Mouse (Mus musculus): ENCODE measurements around the gene Naa16. TPM values are rescaled to one million over a fixed set of nuclear protein-coding genes. Genes with fewer than 3 reads are reported as not detected.

The Naa16 gene
- polyA plus RNA-seq, 1 experiment from 2014 or later = 22.8 TPM

DNA sequence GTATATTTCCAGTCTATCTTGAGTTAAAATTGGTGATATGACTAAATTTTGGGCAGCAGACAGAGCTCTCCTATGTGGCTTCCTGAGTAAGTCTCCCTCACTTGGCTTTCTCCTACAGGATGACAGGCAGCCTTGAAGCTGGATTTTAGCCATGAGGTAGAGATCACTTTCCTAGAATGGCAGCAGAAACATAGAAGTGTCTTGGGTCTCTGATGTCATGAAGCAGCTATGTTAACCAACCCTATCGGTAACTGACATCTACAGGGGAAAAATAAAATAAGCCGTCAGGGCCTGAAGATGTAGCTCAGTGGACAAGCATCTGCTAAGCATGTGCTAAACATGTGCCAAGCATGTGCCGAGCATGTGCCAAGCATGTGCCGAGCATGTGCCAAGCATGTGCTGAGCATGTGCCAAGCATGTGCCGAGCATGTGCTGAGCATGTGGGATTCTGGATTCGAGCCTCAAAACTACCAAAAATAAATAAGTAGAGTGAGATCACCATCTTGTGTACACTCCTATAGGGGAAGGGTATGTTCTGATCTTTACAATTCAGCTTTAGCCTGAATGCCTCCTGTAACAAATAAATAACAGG lies 85.6 kb downstream of the Naa16 start:
- H3K4me1 ChIP-seq (ENCODE audit: control insufficient read depth, insufficient read depth, low read length) = peaks cover 8% of the 10 kb centered on the region
- no peak for ATAC-seq (replicated peaks; ENCODE audit: extremely low read depth, insufficient read depth, low FRiP score)
- H3K9me3 ChIP-seq (replicated peaks; ENCODE audit: control insufficient read depth, low read length) = no peaks in the 10 kb centered on the region
- H3K27me3 ChIP-seq (ENCODE audit: control insufficient read depth, insufficient read depth, low read length) = 0 out of 2 replicates have a peak, but pooled peaks cover 3% of the 10 kb centered on the region
- H3K27ac ChIP-seq (ENCODE audit: low read length) = no peak overlapping the region
- H3K4me3 ChIP-seq (ENCODE audit: low read length) = no peak overlapping the region
- no peak overlapping the region for H3K4me2 ChIP-seq (ENCODE audit: low read depth, low read length)
- WGBS = 85% methylated on average over 6 of the region's 6 CpGs
- no peaks in the 10 kb centered on the region for H3K36me3 ChIP-seq (ENCODE audit: control insufficient read depth, insufficient read depth)
- no peak overlapping the region for H3K9ac ChIP-seq (ENCODE audit: low read length)

DNA sequence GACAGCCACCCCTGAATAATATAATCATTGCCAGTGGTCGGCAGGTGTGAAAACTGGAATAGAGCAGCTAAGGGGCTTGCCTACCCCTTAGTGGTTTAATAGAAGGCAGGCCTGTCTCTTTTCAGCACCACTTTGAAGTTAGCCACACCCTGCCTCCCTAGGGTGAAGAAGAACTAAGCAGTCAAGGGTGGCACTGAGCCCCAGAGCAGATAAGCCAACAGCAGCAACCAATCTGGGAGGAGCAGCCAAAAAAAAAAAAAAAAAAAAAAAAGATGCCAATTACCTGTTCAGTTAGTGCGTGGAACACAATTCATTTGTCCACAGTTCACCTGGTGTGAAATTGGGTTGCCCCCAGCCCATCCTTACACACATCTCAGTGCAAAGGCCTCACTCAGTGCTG lies 87.4 kb downstream of the Naa16 start:
- H3K4me2 ChIP-seq (ENCODE audit: low read depth, low read length) = no peak overlapping the region
- peaks cover 9% of the 10 kb centered on the region; the same call in 1 of the 2 replicates for H3K27me3 ChIP-seq (ENCODE audit: control insufficient read depth, insufficient read depth, low read length)
- H3K9me3 ChIP-seq (replicated peaks; ENCODE audit: control insufficient read depth, low read length) = no peaks in the 10 kb centered on the region
- H3K4me3 ChIP-seq (ENCODE audit: low read length) = no peak overlapping the region
- H3K27ac ChIP-seq (ENCODE audit: low read length) = no peak overlapping the region
- ATAC-seq (replicated peaks; ENCODE audit: extremely low read depth, insufficient read depth, low FRiP score) = no peak
- 67% methylated on average over 2 of the region's 2 CpGs for WGBS
- H3K4me1 ChIP-seq (ENCODE audit: control insufficient read depth, insufficient read depth, low read length) = peaks cover 8% of the 10 kb centered on the region
- H3K9ac ChIP-seq (ENCODE audit: low read length) = no peak overlapping the region
- H3K36me3 ChIP-seq (ENCODE audit: control insufficient read depth, insufficient read depth) = no peaks in the 10 kb centered on the region

GRCm38 (mm10) chr14:79301466-79301875 lies 89.1 kb downstream of the Naa16 start, which contains the start of gene Rgcc:
Gene Rgcc, minus strand, starts transcription at chr14:79301645.
- under 1% methylated on average over 34 of the region's 34 CpGs for WGBS
- H3K36me3 ChIP-seq (ENCODE audit: control insufficient read depth, insufficient read depth) = no peaks in the 10 kb centered on the region
- peak within 1 kb of the TSS; percentile 99 for H3K4me2 ChIP-seq (ENCODE audit: low read depth, low read length)
- H3K9me3 ChIP-seq (replicated peaks; ENCODE audit: control insufficient read depth, low read length) = no peaks in the 10 kb centered on the region
- H3K27ac ChIP-seq (ENCODE audit: low read length) = no peak within 1 kb of the TSS; the same call in 1 of the 2 replicates
- peak; percentile 94 for ATAC-seq (replicated peaks; ENCODE audit: extremely low read depth, insufficient read depth, low FRiP score)
- peaks cover 8% of the 10 kb centered on the region for H3K4me1 ChIP-seq (ENCODE audit: control insufficient read depth, insufficient read depth, low read length)
- peaks cover 9% of the 10 kb centered on the region; the same call in 1 of the 2 replicates for H3K27me3 ChIP-seq (ENCODE audit: control insufficient read depth, insufficient read depth, low read length)
- peak within 1 kb of the TSS; percentile 74 for H3K4me3 ChIP-seq (ENCODE audit: low read length)
- peak within 1 kb of the TSS; percentile 81 for H3K9ac ChIP-seq (ENCODE audit: low read length)

DNA sequence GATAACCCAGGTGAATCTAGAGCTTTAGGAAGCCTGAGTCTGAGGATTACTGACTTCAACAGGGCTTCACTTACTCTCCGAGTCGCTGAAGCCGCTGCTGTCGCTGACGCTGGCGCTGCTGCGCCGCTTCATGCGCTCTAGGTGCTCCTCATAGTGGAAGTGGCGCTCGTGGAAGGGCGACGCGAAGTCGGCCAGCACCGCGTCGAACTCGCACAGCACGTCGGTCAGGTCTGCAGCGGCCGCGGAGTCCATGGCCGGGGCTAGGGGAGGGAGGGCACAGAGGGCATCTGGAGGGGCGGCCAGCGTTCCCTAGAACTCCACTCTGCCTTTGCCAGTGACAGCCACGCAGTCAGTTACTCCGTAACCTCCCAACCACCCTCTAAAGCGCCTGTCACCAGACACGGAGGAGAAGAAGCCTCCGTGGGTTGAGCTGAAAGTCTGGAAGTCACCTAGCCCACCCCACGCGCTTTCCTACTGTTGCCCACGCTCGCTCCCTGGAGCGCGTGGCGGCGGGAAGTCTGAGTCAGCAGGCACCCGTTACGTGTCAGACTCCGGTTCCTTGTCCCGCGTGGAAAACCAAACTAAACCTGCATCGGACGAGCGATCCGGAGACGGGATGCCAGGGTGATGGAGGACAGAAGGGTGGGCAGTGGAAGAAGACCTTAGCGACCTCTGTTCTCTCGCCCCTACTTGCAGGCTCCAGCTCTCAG lies 89.8 kb downstream of the Naa16 start:
- Histone ChIP-seq H3K4me2 (ENCODE audit: low read depth, low read length) (peak overlapping the region; percentile 99), H3K9me3 (replicated peaks; ENCODE audit: control insufficient read depth, low read length) (no peaks in the 10 kb centered on the region), H3K27me3 (ENCODE audit: control insufficient read depth, insufficient read depth, low read length) (peaks cover 9% of the 10 kb centered on the region; the same call in 1 of the 2 replicates), H3K36me3 (ENCODE audit: control insufficient read depth, insufficient read depth) (no peaks in the 10 kb centered on the region), H3K9ac (ENCODE audit: low read length) (peak overlapping the region; percentile 81), H3K4me3 (ENCODE audit: low read length) (peak overlapping the region; percentile 74), H3K4me1 (ENCODE audit: control insufficient read depth, insufficient read depth, low read length) (peaks cover 8% of the 10 kb centered on the region), H3K27ac (ENCODE audit: low read length) (no peak overlapping the region; the same call in 1 of the 2 replicates)
- WGBS = 1% methylated on average over 51 of the region's 52 CpGs
- peak; percentile 12 for ATAC-seq (replicated peaks; ENCODE audit: extremely low read depth, insufficient read depth, low FRiP score)

- Histone ChIP-seq H3K4me1 (ENCODE audit: control insufficient read depth, insufficient read depth, low read length) (peaks cover 8% of the 10 kb centered on the region), H3K9ac (ENCODE audit: low read length) (0 out of 2 replicates have a peak overlapping the region, but pooled peaks have one; percentile 26), H3K27me3 (ENCODE audit: control insufficient read depth, insufficient read depth, low read length) (peaks cover 9% of the 10 kb centered on the region; the same call in 1 of the 2 replicates), H3K36me3 (ENCODE audit: control insufficient read depth, insufficient read depth) (no peaks in the 10 kb centered on the region), H3K4me2 (ENCODE audit: low read depth, low read length) (peak overlapping the region; percentile 99), H3K9me3 (replicated peaks; ENCODE audit: control insufficient read depth, low read length) (no peaks in the 10 kb centered on the region), H3K4me3 (ENCODE audit: low read length) (peak overlapping the region; percentile 74), H3K27ac (ENCODE audit: low read length) (0 out of 2 replicates have a peak overlapping the region, but pooled peaks have one; percentile 16)
- 51% methylated on average over 6 of the region's 6 CpGs for WGBS
- no peak for ATAC-seq (replicated peaks; ENCODE audit: extremely low read depth, insufficient read depth, low FRiP score)
These were observed 90.8 kb downstream of the Naa16 start for GRCm38 (mm10) chr14:79299796-79300195.

GRCm38 (mm10) chr14:79299230-79299629 lies 91.3 kb downstream of the Naa16 start:
- H3K4me3 ChIP-seq (ENCODE audit: low read length) = peak overlapping the region; percentile 31
- no peak for ATAC-seq (replicated peaks; ENCODE audit: extremely low read depth, insufficient read depth, low FRiP score)
- no peaks in the 10 kb centered on the region for H3K36me3 ChIP-seq (ENCODE audit: control insufficient read depth, insufficient read depth)
- no peak overlapping the region for H3K9ac ChIP-seq (ENCODE audit: low read length)
- H3K27ac ChIP-seq (ENCODE audit: low read length) = no peak overlapping the region
- H3K9me3 ChIP-seq (replicated peaks; ENCODE audit: control insufficient read depth, low read length) = no peaks in the 10 kb centered on the region
- peak overlapping the region; percentile 11 for H3K4me2 ChIP-seq (ENCODE audit: low read depth, low read length)
- peaks cover 8% of the 10 kb centered on the region for H3K4me1 ChIP-seq (ENCODE audit: control insufficient read depth, insufficient read depth, low read length)
- H3K27me3 ChIP-seq (ENCODE audit: control insufficient read depth, insufficient read depth, low read length) = peaks cover 9% of the 10 kb centered on the region; the same call in 1 of the 2 replicates
- WGBS = 64% methylated on average over 4 of the region's 4 CpGs

DNA sequence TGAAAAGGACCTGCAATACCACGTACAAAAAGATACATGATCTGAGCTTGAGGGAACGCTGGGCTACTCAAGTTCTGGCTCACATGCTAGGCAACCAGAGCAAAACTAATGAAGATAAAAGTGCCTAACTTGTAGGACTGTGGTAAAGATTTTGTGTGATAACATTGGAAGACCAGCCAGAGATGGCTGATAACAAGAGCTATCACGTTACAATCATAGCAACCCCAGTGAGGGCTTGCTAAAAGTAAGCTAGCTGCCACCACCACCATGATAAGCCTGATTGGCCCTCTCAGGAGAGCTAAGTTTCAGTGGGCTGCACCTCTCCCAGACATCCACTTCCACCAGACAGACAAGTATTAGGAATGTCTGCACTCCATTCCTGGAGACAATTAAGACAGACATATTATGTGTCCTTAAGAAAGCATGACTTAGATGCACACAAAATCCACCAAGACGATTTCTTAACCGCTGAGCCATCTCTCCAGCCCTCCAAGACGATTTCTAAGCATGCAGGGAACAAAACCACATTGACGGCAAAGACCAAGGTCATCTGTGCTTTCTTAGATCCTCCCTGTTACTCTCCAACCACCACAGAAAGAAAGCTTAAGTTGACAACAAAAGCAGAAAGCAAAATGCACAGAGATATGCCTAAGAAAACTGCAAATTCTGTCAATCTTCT lies 92.1 kb downstream of the Naa16 start:
- Histone ChIP-seq H3K4me2 (ENCODE audit: low read depth, low read length) (peak overlapping the region; percentile 11), H3K4me3 (ENCODE audit: low read length) (peak overlapping the region; percentile 31; the same call in 1 of the 2 replicates), H3K27ac (ENCODE audit: low read length) (peak overlapping the region; percentile 9; the same call in 1 of the 2 replicates), H3K9me3 (replicated peaks; ENCODE audit: control insufficient read depth, low read length) (no peaks in the 10 kb centered on the region), H3K4me1 (ENCODE audit: control insufficient read depth, insufficient read depth, low read length) (peaks cover 8% of the 10 kb centered on the region), H3K9ac (ENCODE audit: low read length) (no peak overlapping the region), H3K27me3 (ENCODE audit: control insufficient read depth, insufficient read depth, low read length) (peaks cover 9% of the 10 kb centered on the region; the same call in 1 of the 2 replicates), H3K36me3 (ENCODE audit: control insufficient read depth, insufficient read depth) (no peaks in the 10 kb centered on the region)
- ATAC-seq (replicated peaks; ENCODE audit: extremely low read depth, insufficient read depth, low FRiP score) = no peak
- WGBS = 59% methylated on average over 7 of the region's 7 CpGs

DNA sequence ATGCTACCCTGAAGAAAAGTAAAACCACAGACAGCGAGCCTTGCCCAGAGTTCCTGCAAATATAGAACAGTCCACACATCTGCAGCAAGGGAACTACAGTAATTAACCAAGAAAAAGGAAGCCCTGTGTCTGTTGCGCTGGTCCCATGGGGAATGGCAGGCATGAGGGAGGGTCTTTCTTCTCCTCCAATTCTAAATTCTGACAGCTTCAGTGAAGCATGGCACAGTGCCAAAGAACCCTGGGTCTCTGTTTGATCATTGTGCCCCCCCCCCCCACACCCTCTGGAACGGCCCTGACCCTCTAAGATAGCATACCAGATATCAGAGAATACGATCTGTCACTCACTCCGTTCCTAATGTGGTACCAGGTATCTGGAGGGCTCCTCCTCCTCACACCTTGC lies 93.7 kb downstream of the Naa16 start:
- H3K9ac ChIP-seq (ENCODE audit: low read length) = no peak overlapping the region
- no peaks in the 10 kb centered on the region for H3K36me3 ChIP-seq (ENCODE audit: control insufficient read depth, insufficient read depth)
- ATAC-seq (replicated peaks; ENCODE audit: extremely low read depth, insufficient read depth, low FRiP score) = no peak
- no peak overlapping the region for H3K27ac ChIP-seq (ENCODE audit: low read length)
- H3K4me1 ChIP-seq (ENCODE audit: control insufficient read depth, insufficient read depth, low read length) = peaks cover 13% of the 10 kb centered on the region
- H3K27me3 ChIP-seq (ENCODE audit: control insufficient read depth, insufficient read depth, low read length) = peaks cover 7% of the 10 kb centered on the region; the same call in 1 of the 2 replicates
- no peaks in the 10 kb centered on the region for H3K9me3 ChIP-seq (replicated peaks; ENCODE audit: control insufficient read depth, low read length)
- H3K4me2 ChIP-seq (ENCODE audit: low read depth, low read length) = peak overlapping the region; percentile 3; the same call in 1 of the 2 replicates
- no peak overlapping the region for H3K4me3 ChIP-seq (ENCODE audit: low read length)
- 47% methylated on average over 5 of the region's 5 CpGs for WGBS
